Mouse (Mus musculus): ENCODE data around the gene Aldh1l1. TPM values are rescaled to one million over a fixed set of nuclear protein-coding genes. Genes with fewer than 3 reads are reported as not detected.

Gene Aldh1l1
- total RNA-seq (2022), result 1 to 10 TPM; 1.8 to 5.1 (median 3.7) TPM

- DNase-seq (ENCODE audit: low spot score), result no peak
These were observed at the start of gene Aldh1l1 for GRCm38 (mm10) chr6:90486176-90486921. TSS of gene Aldh1l1 (plus strand) at chr6:90486427.

- DNase-seq (ENCODE audit: low spot score), result no peak
These were observed 49.2 kb upstream of the Aldh1l1 start for GRCm38 (mm10) chr6:90437041-90437440.

GRCm38 (mm10) chr6:90446883-90447282, 39.3 kb upstream of the Aldh1l1 start:
- DNase-seq (ENCODE audit: low spot score), result no peak

GRCm38 (mm10) chr6:90450179-90450578, 36.0 kb upstream of the Aldh1l1 start:
- DNase-seq (ENCODE audit: low spot score), result peak; percentile 94

- DNase-seq (ENCODE audit: low spot score), result peak; percentile 64
These were observed 35.5 kb upstream of the Aldh1l1 start for GRCm38 (mm10) chr6:90450697-90451096.

GRCm38 (mm10) chr6:90451512-90451911, 34.7 kb upstream of the Aldh1l1 start:
- no peak for DNase-seq (ENCODE audit: low spot score)

GRCm38 (mm10) chr6:90452603-90453002, 33.6 kb upstream of the Aldh1l1 start:
- no peak for DNase-seq (ENCODE audit: low spot score)

- DNase-seq (ENCODE audit: low spot score), result no peak
These were observed 32.5 kb upstream of the Aldh1l1 start for GRCm38 (mm10) chr6:90453751-90454150.

GRCm38 (mm10) chr6:90457421-90457820, 28.8 kb upstream of the Aldh1l1 start:
- DNase-seq (ENCODE audit: low spot score), result no peak

GRCm38 (mm10) chr6:90461181-90461580, 25.0 kb upstream of the Aldh1l1 start:
- DNase-seq (ENCODE audit: low spot score), result no peak

GRCm38 (mm10) chr6:90461771-90462170, 24.5 kb upstream of the Aldh1l1 start:
- DNase-seq (ENCODE audit: low spot score), result no peak

- peak; percentile 72 for DNase-seq (ENCODE audit: low spot score)
These were observed 24.0 kb upstream of the Aldh1l1 start, which contains the start of gene Klf15 for GRCm38 (mm10) chr6:90462181-90462706. TSS of gene Klf15 (plus strand) at chr6:90462576.

- no peak for DNase-seq (ENCODE audit: low spot score)
These were observed 23.4 kb upstream of the Aldh1l1 start for GRCm38 (mm10) chr6:90462841-90463227.

GRCm38 (mm10) chr6:90463228-90463862, 22.9 kb upstream of the Aldh1l1 start:
- DNase-seq (ENCODE audit: low spot score), result peak; percentile 97

GRCm38 (mm10) chr6:90463890-90464421, 22.3 kb upstream of the Aldh1l1 start:
- no peak for DNase-seq (ENCODE audit: low spot score)

- no peak for DNase-seq (ENCODE audit: low spot score)
These were observed 21.1 kb upstream of the Aldh1l1 start for GRCm38 (mm10) chr6:90465028-90465640.

GRCm38 (mm10) chr6:90466079-90466478, 20.1 kb upstream of the Aldh1l1 start:
- peak; percentile 77 for DNase-seq (ENCODE audit: low spot score)

- DNase-seq (ENCODE audit: low spot score), result no peak
These were observed 19.3 kb upstream of the Aldh1l1 start for GRCm38 (mm10) chr6:90466847-90467410.

GRCm38 (mm10) chr6:90468216-90468615, 18.0 kb upstream of the Aldh1l1 start:
- DNase-seq (ENCODE audit: low spot score), result no peak

GRCm38 (mm10) chr6:90469041-90469440, 17.2 kb upstream of the Aldh1l1 start:
- no peak for DNase-seq (ENCODE audit: low spot score)

GRCm38 (mm10) chr6:90470255-90470654, 16.0 kb upstream of the Aldh1l1 start:
- no peak for DNase-seq (ENCODE audit: low spot score)

Data from heart, adult 8-10 months (tissue).